Mouse (Mus musculus) large intestine, adult 2 months (tissue): Measurements from ENCODE around the gene Pgp. TPM values are rescaled to one million over a fixed set of nuclear protein-coding genes. Genes with fewer than 3 reads are reported as not detected.

Experiments
- DNase-seq: peaks from one replicate; pipeline ENCODE4 v3.0.0-alpha.2; 2012; ENCODE audit warnings: low read depth, low spot score
- WGBS: fragments of 180-500 bp; shearing (Covaris S2); methylation state at CpG from one replicate; pipeline ENCODE4 v1.1.7; 2018; 5-methylcytosine and 5-hydroxymethylcytosine counted together
- polyA plus RNA-seq: library from polyadenylated mRNA; depleted of rRNA; stranded (reverse); fragments of >200 nt; gene quantifications from 2 replicates; pipeline ENCODE4 v1.2.3, GENCODE M21; 2012; rRNA removed

The Pgp gene
- polyA plus RNA-seq, 1 experiment, result 82.9 TPM

GRCm38 (mm10) chr17:24507129-24507664 lies 37.0 kb downstream of the Pgp start:
- WGBS, result 40% methylated on average over 19 of the region's 19 CpGs
- no peak for DNase-seq

GRCm38 (mm10) chr17:24507806-24508460 lies 37.7 kb downstream of the Pgp start:
- WGBS, result 63% methylated on average over 12 of the region's 12 CpGs
- DNase-seq, result no peak

- 50% methylated on average over 5 of the region's 5 CpGs for WGBS
- no peak for DNase-seq
Measured at GRCm38 (mm10) chr17:24513609-24514008, 43.4 kb downstream of the Pgp start.

GRCm38 (mm10) chr17:24514270-24515257 lies 44.4 kb downstream of the Pgp start:
- WGBS, result 84% methylated on average over 24 of the region's 24 CpGs
- no peak for DNase-seq

- 70% methylated on average over 4 of the region's 4 CpGs for WGBS
- DNase-seq, result no peak
Measured at GRCm38 (mm10) chr17:24520450-24520849, 50.3 kb downstream of the Pgp start.

Other genes starting within 250 kb of the Pgp start
- gene Tedc2, start 249.5 kb upstream of the Pgp start, polyA plus RNA-seq, result 8.4 and 9.7 TPM in 2 replicates
- gene Ccnf, start 218.9 kb upstream of the Pgp start, polyA plus RNA-seq, result 15.2 and 15.6 TPM in 2 replicates
- gene Abca17, start 119.3 kb upstream of the Pgp start, polyA plus RNA-seq, result 0.01 TPM in 1 of 2 replicates, not detected in the other
- 23.2 and 29.1 TPM in 2 replicates for gene Abca3, start 118.4 kb upstream of the Pgp start, polyA plus RNA-seq
- 139 and 141 TPM in 2 replicates for gene Rnps1, start 55.8 kb upstream of the Pgp start, polyA plus RNA-seq
- 87.3 and 119 TPM in 2 replicates for gene Eci1, start 43.8 kb upstream of the Pgp start, polyA plus RNA-seq
- 5.2 and 6.6 TPM in 2 replicates for gene Dnase1l2, start 27.3 kb upstream of the Pgp start, polyA plus RNA-seq
- 50.4 and 59.4 TPM in 2 replicates for gene E4f1, start 79 bp upstream of the Pgp start, polyA plus RNA-seq
- gene Bricd5, start 3.5 kb downstream of the Pgp start, polyA plus RNA-seq, result 2.6 and 2.8 TPM in 2 replicates
- 43.0 and 54.9 TPM in 2 replicates for gene Mlst8, start 8.7 kb downstream of the Pgp start, polyA plus RNA-seq
- gene Caskin1, start 18.2 kb downstream of the Pgp start, polyA plus RNA-seq, result 0.26 and 0.59 TPM in 2 replicates
- 119 and 178 TPM in 2 replicates for gene Traf7, start 57.5 kb downstream of the Pgp start, polyA plus RNA-seq
- 0.41 and 0.52 TPM in 2 replicates for gene Rab26, start 63.8 kb downstream of the Pgp start, polyA plus RNA-seq
- 25.5 and 35.8 TPM in 2 replicates for gene Pkd1, start 79.4 kb downstream of the Pgp start, polyA plus RNA-seq
- gene Tsc2, start 162.2 kb downstream of the Pgp start, polyA plus RNA-seq, result 84.7 and 109 TPM in 2 replicates
- gene Nthl1, start 162.3 kb downstream of the Pgp start, polyA plus RNA-seq, result 7.3 and 7.5 TPM in 2 replicates
- 30.0 and 37.4 TPM in 2 replicates for gene Slc9a3r2, start 179.9 kb downstream of the Pgp start, polyA plus RNA-seq
- gene Npw, start 188.1 kb downstream of the Pgp start, polyA plus RNA-seq, result not detected in 2 replicates
- gene Zfp598, start 199.3 kb downstream of the Pgp start, polyA plus RNA-seq, result 52.1 and 78.3 TPM in 2 replicates
- gene Syngr3, start 219.6 kb downstream of the Pgp start, polyA plus RNA-seq, result 1.8 and 2.7 TPM in 2 replicates
- 22.8 and 22.9 TPM in 2 replicates for gene Gfer, start 225.8 kb downstream of the Pgp start, polyA plus RNA-seq
- 181 and 212 TPM in 2 replicates for gene Noxo1, start 225.8 kb downstream of the Pgp start, polyA plus RNA-seq
- gene Tbl3, start 237.3 kb downstream of the Pgp start, polyA plus RNA-seq, result 46.1 and 51.7 TPM in 2 replicates
- gene Rnf151, start 247.7 kb downstream of the Pgp start, polyA plus RNA-seq, result 0.12 and 0.35 TPM in 2 replicates
- 3,715 and 4,974 TPM in 2 replicates for gene Rps2, start 247.7 kb downstream of the Pgp start, polyA plus RNA-seq